Mouse (Mus musculus): Measurements from ENCODE around the gene Zfp688. TPM values are rescaled to one million over a fixed set of nuclear protein-coding genes. Genes with fewer than 3 reads are reported as not detected.
A peak's percentile ranks its signal among the peaks of the same experiment; 100 is the strongest.
"Not testable (repeated sequence)": the region's sequence is repeated elsewhere in the genome, so short reads cannot be mapped to it uniquely, and the experiment has no call there.

The Zfp688 gene
- polyA plus RNA-seq (2015; fragmentation: Nextera tagmentation; extraction: Ambion mirVana): 31.1 and 37.7 TPM in 2 replicates

DNA sequence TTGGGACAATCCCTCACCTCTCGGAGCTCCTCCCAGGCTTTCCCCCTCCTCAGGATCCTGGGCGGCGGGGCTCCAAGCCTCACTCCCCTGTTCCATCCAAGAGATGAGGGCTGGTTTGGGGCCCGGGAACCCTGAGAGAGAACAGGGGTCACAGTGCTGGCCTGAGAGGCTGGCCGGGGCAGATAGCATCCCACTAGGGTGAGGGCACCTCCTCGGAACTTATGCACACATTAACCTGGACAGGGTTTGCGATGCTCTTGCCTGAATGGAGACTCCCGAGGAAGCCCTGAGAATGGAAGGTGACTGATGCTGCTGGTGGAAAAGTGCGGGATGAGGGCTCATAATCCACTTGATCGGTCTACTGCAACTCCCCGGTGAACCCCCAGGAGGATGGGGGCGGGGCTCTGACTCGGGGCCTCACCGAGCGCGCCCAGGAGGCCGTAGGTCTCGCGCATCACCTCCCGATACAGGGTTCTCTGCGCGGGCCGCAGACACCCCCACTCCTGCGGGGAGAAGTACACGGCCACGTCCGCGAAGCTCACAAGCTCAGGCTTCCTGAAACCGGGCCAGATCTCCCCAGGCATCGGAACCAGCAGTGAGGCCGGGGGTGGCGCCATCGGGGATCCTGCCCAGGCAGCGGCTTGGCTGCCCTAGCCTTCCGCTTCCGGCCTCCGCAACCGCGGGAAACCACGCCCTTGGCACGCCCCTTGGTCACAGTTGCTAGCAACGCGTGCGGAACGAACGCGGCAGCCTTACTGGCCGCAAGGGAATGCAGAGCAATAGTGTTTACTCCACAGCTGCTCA, at the start of gene Zfp688:
Gene Zfp688, minus strand, starts transcription at position 681 of the 804 bp plus-strand sequence.
- peak within 1 kb of the TSS; percentile 85 for H3K27ac ChIP-seq (replicated peaks)
- peak within 1 kb of the TSS; percentile 78 for H3K4me2 ChIP-seq
- no peaks in the 10 kb centered on the region for H3K9me3 ChIP-seq
- peak; percentile 98 for ATAC-seq (ENCODE audit: low read depth)
- peaks cover 22% of the 10 kb centered on the region for H3K36me3 ChIP-seq
- peaks cover 19% of the 10 kb centered on the region for H3K4me1 ChIP-seq (replicated peaks)
- peak within 1 kb of the TSS; percentile 88 for H3K9ac ChIP-seq
- WGBS: under 1% methylated on average over 48 of the region's 48 CpGs
- H3K4me3 ChIP-seq: peak within 1 kb of the TSS; percentile 74
- peaks cover 15% of the 10 kb centered on the region for H3K27me3 ChIP-seq

DNA sequence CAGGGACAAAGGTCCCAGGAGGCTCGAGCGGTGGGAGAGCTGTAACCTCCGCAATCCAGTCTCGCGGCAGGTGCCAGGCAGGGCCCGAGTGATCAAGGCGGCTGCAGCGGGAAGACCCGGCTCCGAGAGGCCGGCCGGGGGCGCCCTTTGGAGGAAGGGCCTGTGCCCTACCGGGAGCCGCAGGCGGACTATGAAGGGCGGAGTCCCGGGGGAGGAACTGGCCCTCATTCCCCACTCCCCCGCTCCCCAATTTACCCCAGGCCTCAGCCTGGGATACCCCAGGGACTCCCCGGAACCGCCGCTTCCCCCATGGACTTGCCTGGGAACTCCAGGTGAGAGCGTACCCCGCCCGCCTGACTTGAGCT, 49.8 kb upstream of the Zfp688 start:
- under 1% methylated on average over 25 of the region's 25 CpGs for WGBS

GRCm38 (mm10) chr7:127470743-127471645, 49.1 kb upstream of the Zfp688 start:
- H3K27me3 ChIP-seq: no peaks in the 10 kb centered on the region
- peak overlapping the region; percentile 82 for H3K4me2 ChIP-seq
- H3K36me3 ChIP-seq: peaks cover 50% of the 10 kb centered on the region
- H3K9me3 ChIP-seq: no peaks in the 10 kb centered on the region
- H3K27ac ChIP-seq (replicated peaks): peak overlapping the region; percentile 99
- H3K4me3 ChIP-seq: peak overlapping the region; percentile 94
- peak overlapping the region; percentile 94 for H3K9ac ChIP-seq
- ATAC-seq (ENCODE audit: low read depth): peak; percentile 95
- under 1% methylated on average over 46 of the region's 46 CpGs for WGBS
- peaks cover 30% of the 10 kb centered on the region for H3K4me1 ChIP-seq (replicated peaks)

More for the DNA sequence above, 49.8 kb upstream of the Zfp688 start:
- ATAC-seq (ENCODE audit: low read depth): peak; percentile 27
- no peaks in the 10 kb centered on the region for H3K9me3 ChIP-seq
- no peaks in the 10 kb centered on the region for H3K27me3 ChIP-seq
- peak overlapping the region; percentile 82 for H3K4me2 ChIP-seq
- peak overlapping the region; percentile 99 for H3K27ac ChIP-seq (replicated peaks)
- peaks cover 36% of the 10 kb centered on the region for H3K4me1 ChIP-seq (replicated peaks)
- peaks cover 52% of the 10 kb centered on the region for H3K36me3 ChIP-seq
- peak overlapping the region; percentile 94 for H3K9ac ChIP-seq
- H3K4me3 ChIP-seq: peak overlapping the region; percentile 94

DNA sequence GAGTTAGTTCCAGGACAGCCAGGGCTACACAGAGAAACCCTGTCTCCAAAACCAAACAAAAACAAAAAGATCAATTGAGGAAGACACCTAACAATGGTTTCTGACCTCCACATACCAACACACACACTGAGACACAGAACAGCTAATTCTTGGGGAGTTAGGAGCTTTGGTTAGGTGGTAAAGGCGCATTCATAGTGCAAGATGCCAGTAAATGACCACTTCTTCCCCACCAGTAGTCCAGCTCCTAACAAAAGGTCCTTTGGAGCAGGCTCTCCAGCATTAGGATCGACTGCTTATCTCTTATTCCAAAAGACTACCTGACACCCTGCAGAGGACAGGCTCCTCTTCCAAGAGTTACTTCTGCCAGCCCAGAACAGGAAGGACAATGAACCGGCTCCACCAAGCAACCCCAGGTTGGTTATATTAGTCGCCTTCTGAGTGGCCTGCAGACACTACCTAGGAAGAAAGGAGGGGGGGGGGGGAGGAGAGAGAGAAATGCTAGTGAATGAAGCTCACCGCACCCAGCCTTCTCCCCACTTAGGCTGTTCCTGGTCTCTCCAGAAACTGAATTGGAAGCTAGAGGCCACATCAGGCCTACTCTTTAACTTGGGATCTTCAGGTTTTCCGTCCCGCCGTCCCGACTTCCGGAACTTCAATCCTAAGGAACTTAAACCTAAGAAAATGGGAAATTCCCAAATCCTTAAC, 48.3 kb upstream of the Zfp688 start:
- peak overlapping the region; percentile 82 for H3K4me2 ChIP-seq
- peaks cover 30% of the 10 kb centered on the region for H3K4me1 ChIP-seq (replicated peaks)
- no peaks in the 10 kb centered on the region for H3K27me3 ChIP-seq
- ATAC-seq (ENCODE audit: low read depth): peak; percentile 57
- peak overlapping the region; percentile 94 for H3K4me3 ChIP-seq
- H3K27ac ChIP-seq (replicated peaks): peak overlapping the region; percentile 99
- H3K9ac ChIP-seq: peak overlapping the region; percentile 94
- no peaks in the 10 kb centered on the region for H3K9me3 ChIP-seq
- peaks cover 49% of the 10 kb centered on the region for H3K36me3 ChIP-seq
- WGBS: 8% methylated on average over 10 of the region's 10 CpGs

DNA sequence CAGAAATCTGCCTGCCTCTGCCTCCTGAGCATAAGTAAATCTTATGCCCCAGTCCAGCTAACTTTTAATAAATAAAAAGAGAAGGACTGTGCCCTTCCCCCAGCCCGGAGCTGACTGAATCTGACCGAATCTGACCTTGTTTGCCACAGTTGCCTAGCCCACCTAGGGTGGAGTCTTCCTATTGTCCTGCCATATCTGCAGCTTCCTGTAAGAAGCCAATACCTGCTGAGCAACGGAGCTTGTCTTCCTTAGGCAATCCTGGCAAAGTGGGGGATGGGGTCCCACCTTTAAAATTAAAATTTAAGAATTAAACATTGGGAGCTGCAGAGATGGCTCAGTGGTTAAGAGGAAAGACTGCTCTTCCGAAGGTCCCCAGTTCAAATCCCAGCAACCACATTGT, 44.7 kb upstream of the Zfp688 start:
- no peak overlapping the region for H3K9ac ChIP-seq
- no peak overlapping the region for H3K4me3 ChIP-seq
- WGBS: 93% methylated on average over 4 of the region's 4 CpGs
- H3K9me3 ChIP-seq: no peaks in the 10 kb centered on the region
- peaks cover 44% of the 10 kb centered on the region for H3K36me3 ChIP-seq
- H3K4me1 ChIP-seq (replicated peaks): peaks cover 13% of the 10 kb centered on the region
- H3K27me3 ChIP-seq: no peaks in the 10 kb centered on the region
- ATAC-seq (ENCODE audit: low read depth): no peak
- no peak overlapping the region for H3K4me2 ChIP-seq
- H3K27ac ChIP-seq (replicated peaks): no peak overlapping the region

DNA sequence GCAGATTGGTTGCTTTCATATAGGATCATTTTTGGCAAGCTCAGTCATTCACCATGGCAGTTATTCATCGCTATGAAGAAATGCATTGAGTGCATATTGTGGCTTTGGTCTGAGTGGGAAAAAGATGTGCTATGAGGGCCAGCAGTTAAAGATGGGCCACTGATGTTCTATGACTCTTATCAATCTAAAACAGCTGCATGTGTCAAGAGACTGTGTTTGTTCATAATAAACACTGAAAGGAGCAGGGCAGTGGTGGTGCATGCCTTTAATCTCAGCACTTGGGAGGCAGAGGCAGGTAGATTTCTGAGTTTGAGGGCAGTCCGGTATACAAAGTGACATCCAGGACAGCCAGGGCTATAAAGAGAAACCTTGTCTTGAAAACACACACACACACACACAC, 43.8 kb upstream of the Zfp688 start:
- not testable (repeated sequence) for H3K27ac ChIP-seq (replicated peaks); H3K9me3 ChIP-seq; ATAC-seq (ENCODE audit: low read depth); H3K4me3 ChIP-seq; H3K4me2 ChIP-seq; H3K27me3 ChIP-seq; H3K9ac ChIP-seq
- Histone ChIP-seq H3K36me3 (peaks cover 53% of the 10 kb centered on the region), H3K4me1 (replicated peaks) (peaks cover 13% of the 10 kb centered on the region)
- WGBS: 95% methylated on average over 2 of the region's 2 CpGs

DNA sequence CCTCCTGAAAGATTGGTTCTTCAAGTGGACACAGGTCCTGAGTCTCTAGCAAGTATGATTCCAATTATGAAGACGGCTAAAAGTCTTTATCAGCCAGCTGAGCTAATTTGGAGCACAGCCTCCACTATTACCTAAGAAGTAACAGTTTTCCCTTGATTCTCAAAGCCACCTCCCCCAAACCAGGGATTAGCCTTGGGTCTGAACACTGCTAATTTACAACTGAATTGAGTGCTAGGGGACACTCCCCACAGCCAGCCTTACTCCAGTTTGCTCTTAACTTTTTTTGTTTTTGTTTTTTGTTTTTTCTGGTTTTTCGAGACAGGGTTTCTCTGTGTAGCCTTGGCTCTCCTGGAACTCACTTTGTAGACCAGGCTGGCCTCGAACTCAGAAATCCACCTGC, 43.3 kb upstream of the Zfp688 start:
- no peaks in the 10 kb centered on the region for H3K27me3 ChIP-seq
- H3K4me2 ChIP-seq: no peak overlapping the region
- H3K36me3 ChIP-seq: peaks cover 58% of the 10 kb centered on the region
- peaks cover 12% of the 10 kb centered on the region for H3K4me1 ChIP-seq (replicated peaks)
- H3K9ac ChIP-seq: no peak overlapping the region
- no peak overlapping the region for H3K27ac ChIP-seq (replicated peaks)
- H3K9me3 ChIP-seq: no peaks in the 10 kb centered on the region
- H3K4me3 ChIP-seq: no peak overlapping the region
- WGBS: 94% methylated on average over 3 of the region's 3 CpGs
- no peak for ATAC-seq (ENCODE audit: low read depth)

GRCm38 (mm10) chr7:127459311-127459710, 37.4 kb upstream of the Zfp688 start, which contains the start of gene Prr14:
Gene Prr14, plus strand, starts transcription at chr7:127459611.
- not testable (repeated sequence) for H3K9me3 ChIP-seq; H3K9ac ChIP-seq; H3K4me3 ChIP-seq; H3K4me2 ChIP-seq; ATAC-seq (ENCODE audit: low read depth); H3K27me3 ChIP-seq; H3K4me1 ChIP-seq (replicated peaks); H3K27ac ChIP-seq (replicated peaks)
- 97% methylated on average over 8 of the region's 8 CpGs for WGBS
- peaks cover 57% of the 10 kb centered on the region for H3K36me3 ChIP-seq

DNA sequence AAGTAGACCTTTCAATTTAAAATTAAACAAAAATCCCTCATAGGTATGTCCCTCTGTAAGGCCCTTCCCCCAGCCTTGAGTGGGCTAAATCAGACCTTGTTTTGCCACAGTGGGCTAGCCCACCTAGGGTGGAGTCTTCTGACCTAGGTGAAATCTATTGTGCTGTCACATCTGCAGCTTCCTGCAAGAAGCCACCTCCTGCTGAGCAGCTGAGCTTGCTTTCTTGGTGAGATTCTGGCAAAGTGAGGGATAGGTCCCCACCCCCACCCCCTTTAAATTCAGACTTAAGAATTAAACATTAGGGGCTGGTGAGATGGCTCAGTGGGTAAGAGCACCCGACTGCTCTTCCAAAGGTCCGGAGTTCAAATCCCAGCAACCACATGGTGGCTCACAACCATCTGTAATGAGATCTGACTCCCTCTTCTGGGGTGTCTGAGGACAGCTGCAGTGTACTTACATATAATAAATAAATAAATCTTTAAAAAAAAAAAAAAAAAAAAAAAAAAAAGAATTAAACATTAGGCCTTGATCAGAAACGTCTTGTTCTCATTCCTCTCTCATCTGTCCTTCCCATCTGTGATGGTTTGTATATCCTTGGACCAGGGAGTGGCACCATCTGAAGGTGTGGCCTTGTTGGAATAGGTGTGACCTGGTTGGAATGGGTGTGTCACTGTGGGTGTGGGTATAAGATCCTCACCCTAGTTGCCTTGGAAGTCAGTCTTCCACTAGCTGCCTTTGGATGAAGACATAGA, 36.7 kb upstream of the Zfp688 start:
- ATAC-seq (ENCODE audit: low read depth); H3K4me3 ChIP-seq; H3K4me2 ChIP-seq; H3K27me3 ChIP-seq; H3K27ac ChIP-seq (replicated peaks); H3K9ac ChIP-seq; H3K9me3 ChIP-seq; H3K4me1 ChIP-seq (replicated peaks): not testable (repeated sequence)
- peaks cover 57% of the 10 kb centered on the region for H3K36me3 ChIP-seq
- 85% methylated on average over 3 of the region's 3 CpGs for WGBS

DNA sequence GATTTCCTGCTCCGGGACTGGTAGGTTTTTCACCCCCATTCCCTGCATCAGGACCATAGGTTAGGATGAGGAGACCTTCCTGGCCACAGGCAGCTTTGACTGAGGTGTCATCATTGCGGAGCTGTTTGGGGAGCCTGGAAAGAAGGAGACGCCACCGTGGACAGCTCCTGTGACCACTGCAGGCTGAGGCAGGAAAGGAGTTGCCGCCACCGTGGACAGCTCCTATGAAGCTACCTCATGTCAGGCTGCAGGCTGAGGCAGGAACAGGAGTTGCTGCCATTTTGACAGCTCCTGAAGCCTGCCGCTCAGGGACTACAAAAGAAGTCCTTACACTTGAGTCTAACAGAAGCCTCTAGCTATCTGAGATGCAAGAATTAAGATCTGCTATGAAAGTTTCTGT, 33.0 kb upstream of the Zfp688 start:
- no peak for ATAC-seq (ENCODE audit: low read depth)
- WGBS: 93% methylated on average over 7 of the region's 7 CpGs

GRCm38 (mm10) chr7:127453056-127453455, 31.2 kb upstream of the Zfp688 start:
- Histone ChIP-seq H3K27me3 (no peaks in the 10 kb centered on the region), H3K9ac (no peak overlapping the region), H3K36me3 (peaks cover 39% of the 10 kb centered on the region), H3K4me3 (no peak overlapping the region), H3K4me1 (replicated peaks) (peaks cover 43% of the 10 kb centered on the region), H3K9me3 (no peaks in the 10 kb centered on the region), H3K27ac (replicated peaks) (no peak overlapping the region), H3K4me2 (0 out of 2 replicates have a peak overlapping the region, but pooled peaks have one; percentile 0)
- ATAC-seq (ENCODE audit: low read depth): no peak
- WGBS: 97% methylated on average over 2 of the region's 2 CpGs

More for the DNA sequence above, 33.0 kb upstream of the Zfp688 start:
- Histone ChIP-seq H3K9ac (no peak overlapping the region), H3K4me1 (replicated peaks) (peaks cover 36% of the 10 kb centered on the region), H3K36me3 (peaks cover 46% of the 10 kb centered on the region), H3K27ac (replicated peaks) (no peak overlapping the region), H3K4me2 (no peak overlapping the region), H3K27me3 (no peaks in the 10 kb centered on the region), H3K9me3 (no peaks in the 10 kb centered on the region), H3K4me3 (no peak overlapping the region)

Measured in neural tube, embryonic 13.5 days (tissue).